Mouse (Mus musculus) embryonic facial prominence, embryonic 10.5 days (tissue): ENCODE results near the gene Tmem203. TPM values are rescaled to one million over a fixed set of nuclear protein-coding genes. Genes with fewer than 3 reads are reported as not detected.

Source experiments
- DNase-seq: peaks from one replicate; pipeline ENCODE4 v3.0.0-alpha.2; 2017; ENCODE audit warnings: low spot score
- H3K27ac ChIP-seq: fragments of 300-500 bp; sonication (generic); replicated peaks from 2 replicates; pipeline ENCODE4 v1.5.1; 2016; ENCODE audit warnings: mild to moderate bottlenecking
- H3K27me3 ChIP-seq: fragments of 300-500 bp; sonication (generic); replicated peaks from 2 replicates; pipeline ENCODE4 v1.6.1; 2016; ENCODE audit warnings: low read depth, mild to moderate bottlenecking; ENCODE audit not compliant: poor library complexity, severe bottlenecking
- H3K36me3 ChIP-seq: fragments of 300-500 bp; sonication (generic); replicated peaks from 2 replicates; pipeline ENCODE4 v1.6.1; 2016; ENCODE audit warnings: mild to moderate bottlenecking, moderate library complexity
- H3K4me1 ChIP-seq: fragments of 300-500 bp; sonication (generic); 2 replicates; pipeline ENCODE4 v1.6.1; 2016
- H3K4me3 ChIP-seq: fragments of 300-500 bp; sonication (generic); 2 replicates; pipeline ENCODE4 v1.5.1; 2016; ENCODE audit warnings: mild to moderate bottlenecking, moderate library complexity
- H3K9me3 ChIP-seq: fragments of 300-500 bp; sonication (generic); 2 replicates; pipeline ENCODE4 v1.6.1; 2016; ENCODE audit warnings: mild to moderate bottlenecking
- WGBS: fragments of 180-500 bp; shearing (Covaris S2); methylation state at CpG from one replicate; pipeline ENCODE4 v1.1.7; 2016; 5-methylcytosine and 5-hydroxymethylcytosine counted together
- polyA plus RNA-seq: library from polyadenylated mRNA; unstranded; fragments of >200 nt; fragmentation: Nextera tagmentation; extraction: Ambion mirVana; gene quantifications from 2 replicates; pipeline ENCODE4 v1.2.1, GENCODE M21; 2016

The Tmem203 gene
- polyA plus RNA-seq, 1 experiment from 2014 or later, result 18.3 TPM

- Histone ChIP-seq H3K4me1 (peaks cover 35% of the 10 kb centered on the region), H3K27ac (no peak overlapping the region), H3K9me3 (no peaks in the 10 kb centered on the region), H3K36me3 (peaks cover 15% of the 10 kb centered on the region), H3K27me3 (peaks cover 90% of the 10 kb centered on the region), H3K4me3 (peak overlapping the region; percentile 29)
- peak; percentile 40 for DNase-seq
- 2% methylated on average over 54 of the region's 54 CpGs for WGBS
Observed at GRCm38 (mm10) chr2:25290101-25290815, 35.0 kb downstream of the Tmem203 start.

GRCm38 (mm10) chr2:25290816-25291130 lies 35.5 kb downstream of the Tmem203 start:
- peaks cover 10% of the 10 kb centered on the region for H3K36me3 ChIP-seq
- peak overlapping the region; percentile 29 for H3K4me3 ChIP-seq
- no peaks in the 10 kb centered on the region for H3K9me3 ChIP-seq
- 1% methylated on average over 18 of the region's 18 CpGs for WGBS
- H3K27me3 ChIP-seq, result peaks cover 95% of the 10 kb centered on the region
- no peak overlapping the region for H3K27ac ChIP-seq
- H3K4me1 ChIP-seq, result peaks cover 35% of the 10 kb centered on the region
- DNase-seq, result peak; percentile 30

GRCm38 (mm10) chr2:25291184-25292053 lies 36.2 kb downstream of the Tmem203 start:
- DNase-seq, result no peak

GRCm38 (mm10) chr2:25292054-25292544 lies 36.9 kb downstream of the Tmem203 start:
- 6% methylated on average over 43 of the region's 43 CpGs for WGBS
- H3K27ac ChIP-seq, result no peak overlapping the region
- H3K27me3 ChIP-seq, result peaks cover 100% of the 10 kb centered on the region
- H3K36me3 ChIP-seq, result no peaks in the 10 kb centered on the region
- H3K4me3 ChIP-seq, result peak overlapping the region; percentile 47
- no peaks in the 10 kb centered on the region for H3K9me3 ChIP-seq
- DNase-seq, result peak; percentile 28
- H3K4me1 ChIP-seq, result peaks cover 35% of the 10 kb centered on the region

More at GRCm38 (mm10) chr2:25291184-25292053, 36.2 kb downstream of the Tmem203 start:
- Histone ChIP-seq H3K9me3 (no peaks in the 10 kb centered on the region), H3K36me3 (peaks cover 3% of the 10 kb centered on the region), H3K4me1 (peaks cover 35% of the 10 kb centered on the region), H3K4me3 (peak overlapping the region; percentile 47), H3K27me3 (peaks cover 100% of the 10 kb centered on the region), H3K27ac (no peak overlapping the region)
- 5% methylated on average over 32 of the region's 32 CpGs for whole genome bisulfite sequencing

GRCm38 (mm10) chr2:25292856-25293255 lies 37.6 kb downstream of the Tmem203 start:
- Histone ChIP-seq H3K27me3 (peaks cover 99% of the 10 kb centered on the region), H3K27ac (no peak overlapping the region)

GRCm38 (mm10) chr2:25293706-25294105 lies 38.5 kb downstream of the Tmem203 start:
- Histone ChIP-seq H3K27ac (no peak overlapping the region), H3K36me3 (no peaks in the 10 kb centered on the region), H3K27me3 (peaks cover 91% of the 10 kb centered on the region), H3K4me1 (peaks cover 35% of the 10 kb centered on the region), H3K4me3 (no peak overlapping the region), H3K9me3 (no peaks in the 10 kb centered on the region)
- 77% methylated on average over 9 of the region's 9 CpGs for WGBS
- no peak for DNase-seq

More at GRCm38 (mm10) chr2:25292856-25293255, 37.6 kb downstream of the Tmem203 start:
- H3K4me3 ChIP-seq, result peak overlapping the region; percentile 47; the same call in 1 of the 2 replicates
- DNase-seq, result peak; percentile 87
- no peaks in the 10 kb centered on the region for H3K36me3 ChIP-seq
- no peaks in the 10 kb centered on the region for H3K9me3 ChIP-seq
- peaks cover 35% of the 10 kb centered on the region for H3K4me1 ChIP-seq
- WGBS, result 0% methylated on average over 1 of the region's 1 CpGs

- no peak overlapping the region for H3K4me3 ChIP-seq
- WGBS, result 79% methylated on average over 8 of the region's 8 CpGs
- H3K36me3 ChIP-seq, result no peaks in the 10 kb centered on the region
- no peak overlapping the region for H3K27ac ChIP-seq
- peaks cover 11% of the 10 kb centered on the region for H3K4me1 ChIP-seq
- H3K9me3 ChIP-seq, result no peaks in the 10 kb centered on the region
- DNase-seq, result no peak
- peaks cover 62% of the 10 kb centered on the region for H3K27me3 ChIP-seq
Observed at GRCm38 (mm10) chr2:25297093-25297492, 41.9 kb downstream of the Tmem203 start.

GRCm38 (mm10) chr2:25298046-25298445 lies 42.8 kb downstream of the Tmem203 start:
- no peaks in the 10 kb centered on the region for H3K9me3 ChIP-seq
- H3K4me3 ChIP-seq, result no peak overlapping the region
- peaks cover 56% of the 10 kb centered on the region for H3K27me3 ChIP-seq
- 83% methylated on average over 10 of the region's 10 CpGs for WGBS
- H3K27ac ChIP-seq, result no peak overlapping the region
- no peak for DNase-seq
- 0 out of 2 replicates have a peak, but pooled peaks cover 4% of the 10 kb centered on the region for H3K4me1 ChIP-seq
- H3K36me3 ChIP-seq, result no peaks in the 10 kb centered on the region

GRCm38 (mm10) chr2:25303452-25303851 lies 48.2 kb downstream of the Tmem203 start:
- H3K4me3 ChIP-seq, result no peak overlapping the region
- no peak for DNase-seq
- no peaks in the 10 kb centered on the region for H3K9me3 ChIP-seq
- peaks cover 61% of the 10 kb centered on the region for H3K27me3 ChIP-seq
- 73% methylated on average over 3 of the region's 3 CpGs for WGBS
- no peaks in the 10 kb centered on the region for H3K36me3 ChIP-seq
- H3K4me1 ChIP-seq, result peaks cover 15% of the 10 kb centered on the region
- no peak overlapping the region for H3K27ac ChIP-seq

- H3K4me1 ChIP-seq, result peaks cover 15% of the 10 kb centered on the region
- peak overlapping the region; percentile 57 for H3K4me3 ChIP-seq
- H3K27me3 ChIP-seq, result peaks cover 67% of the 10 kb centered on the region
- H3K36me3 ChIP-seq, result no peaks in the 10 kb centered on the region
- no peaks in the 10 kb centered on the region for H3K9me3 ChIP-seq
- no peak overlapping the region for H3K27ac ChIP-seq
- no peak for DNase-seq
- 74% methylated on average over 7 of the region's 7 CpGs for WGBS
Observed at GRCm38 (mm10) chr2:25303931-25304656, 48.9 kb downstream of the Tmem203 start.

GRCm38 (mm10) chr2:25304657-25305541 lies 49.7 kb downstream of the Tmem203 start:
- Histone ChIP-seq H3K27ac (no peak overlapping the region; the same call in 1 of the 2 replicates), H3K36me3 (no peaks in the 10 kb centered on the region), H3K27me3 (peaks cover 75% of the 10 kb centered on the region), H3K4me1 (peaks cover 15% of the 10 kb centered on the region), H3K9me3 (no peaks in the 10 kb centered on the region), H3K4me3 (peak overlapping the region; percentile 57)
- WGBS, result 2% methylated on average over 45 of the region's 45 CpGs
- peak; percentile 77 for DNase-seq
